Mouse (Mus musculus) kidney, embryonic 14.5 days (tissue): ENCODE data around the gene Atf7ip. TPM values are rescaled to one million over a fixed set of nuclear protein-coding genes. Genes with fewer than 3 reads are reported as not detected.
"Not testable (repeated sequence)": the region's sequence is repeated elsewhere in the genome, so short reads cannot be mapped to it uniquely, and the experiment has no call there.

ENCODE experiments used
- ATAC-seq: fragments of 200-750 bp; cut with Nextera tagmentation; 2 replicates; pipeline ENCODE4 v1.8.0; 2017; ENCODE audit warnings: moderate number of reproducible peaks, mild to moderate bottlenecking, moderate TSS enrichment, moderate library complexity; ENCODE audit not compliant: low FRiP score, low TSS enrichment
- H3K27ac ChIP-seq: fragments of 300-500 bp; sonication (generic); 2 replicates; pipeline ENCODE4 v1.5.1; 2014; ENCODE audit warnings: low read depth, mild to moderate bottlenecking, low read length, moderate library complexity, mixed read lengths
- H3K27me3 ChIP-seq: fragments of 300-500 bp; sonication (generic); 2 replicates; pipeline ENCODE4 v1.6.1; 2014; ENCODE audit warnings: mild to moderate bottlenecking, low read length; ENCODE audit not compliant: control insufficient read depth, insufficient read depth
- H3K36me3 ChIP-seq: fragments of 300-500 bp; sonication (generic); 2 replicates; pipeline ENCODE4 v1.6.1; 2014; ENCODE audit warnings: low read length, mixed read lengths; ENCODE audit not compliant: control insufficient read depth, insufficient read depth
- H3K4me1 ChIP-seq: fragments of 300-500 bp; sonication (generic); 2 replicates; pipeline ENCODE4 v1.6.1; 2014; ENCODE audit warnings: low read length, mixed read lengths; ENCODE audit not compliant: control insufficient read depth, insufficient read depth
- H3K4me2 ChIP-seq: fragments of 300-500 bp; sonication (generic); replicated peaks from 2 replicates; pipeline ENCODE4 v1.6.1; 2014; ENCODE audit warnings: low read depth, mild to moderate bottlenecking, low read length
- H3K4me3 ChIP-seq: fragments of 300-500 bp; sonication (generic); 2 replicates; pipeline ENCODE4 v1.5.1; 2014; ENCODE audit warnings: mild to moderate bottlenecking, low read length
- H3K9ac ChIP-seq: fragments of 300-500 bp; sonication (generic); 2 replicates; pipeline ENCODE4 v1.6.1; 2014; ENCODE audit warnings: low read depth, mild to moderate bottlenecking, low read length, moderate library complexity
- H3K9me3 ChIP-seq: fragments of 300-500 bp; sonication (generic); 2 replicates; pipeline ENCODE4 v1.6.1; 2016; ENCODE audit warnings: low read length; ENCODE audit not compliant: control insufficient read depth
- WGBS: fragments of 180-500 bp; shearing (Covaris S2); extraction: QIAGEN DNeasy Blood & Tissue Kit; methylation state at CpG from one replicate; pipeline ENCODE4 v1.1.7; 2014; 5-methylcytosine and 5-hydroxymethylcytosine counted together
- polyA plus RNA-seq: library from polyadenylated mRNA; unstranded; fragments of >200 nt; fragmentation: Nextera tagmentation; extraction: Ambion mirVana; gene quantifications from 2 replicates; pipeline ENCODE4 v1.2.1, GENCODE M21; 2014

Atf7ip gene
- 31.3 and 54.2 TPM in 2 replicates for polyA plus RNA-seq

- 89% methylated on average over 2 of the region's 3 CpGs for WGBS
Observed at GRCm38 (mm10) chr6:136505867-136506266, at the start of gene Atf7ip. Gene Atf7ip (plus strand): TSS chr6:136506167.

DNA sequence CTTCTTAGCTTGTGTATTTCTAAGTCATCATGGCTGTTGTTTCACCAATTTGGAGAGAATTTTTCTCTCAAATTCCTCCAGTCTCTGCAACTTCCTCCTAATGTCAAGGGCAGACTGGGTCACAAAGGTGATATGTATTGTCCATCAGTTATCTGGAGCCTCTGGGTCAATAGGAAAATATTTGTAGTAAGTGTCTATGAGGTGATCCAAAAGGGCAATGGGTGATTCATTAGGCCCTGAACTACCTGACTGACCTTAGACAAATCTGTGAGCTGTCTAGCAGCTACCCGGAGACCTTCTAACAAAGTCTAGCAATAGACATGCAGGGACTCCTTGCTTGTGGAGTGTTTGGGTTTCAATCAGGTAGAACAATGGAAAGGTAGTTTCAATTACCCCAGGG is 49.7 kb upstream of the Atf7ip start:
- WGBS: 82% methylated on average over 1 of the region's 1 CpGs
- H3K9me3 ChIP-seq: no peaks in the 10 kb centered on the region
- no peaks in the 10 kb centered on the region for H3K27me3 ChIP-seq
- H3K4me2 ChIP-seq: no peak overlapping the region
- no peak overlapping the region for H3K9ac ChIP-seq
- H3K4me1 ChIP-seq: no peaks in the 10 kb centered on the region
- no peak overlapping the region for H3K4me3 ChIP-seq
- H3K27ac ChIP-seq: no peak overlapping the region
- ATAC-seq: no peak
- no peaks in the 10 kb centered on the region for H3K36me3 ChIP-seq

More at GRCm38 (mm10) chr6:136505867-136506266, at the start of gene Atf7ip:
- not testable (repeated sequence) for H3K4me3 ChIP-seq, H3K36me3 ChIP-seq, H3K9ac ChIP-seq, H3K9me3 ChIP-seq, ATAC-seq, H3K4me1 ChIP-seq, H3K4me2 ChIP-seq, H3K27me3 ChIP-seq, H3K27ac ChIP-seq

DNA sequence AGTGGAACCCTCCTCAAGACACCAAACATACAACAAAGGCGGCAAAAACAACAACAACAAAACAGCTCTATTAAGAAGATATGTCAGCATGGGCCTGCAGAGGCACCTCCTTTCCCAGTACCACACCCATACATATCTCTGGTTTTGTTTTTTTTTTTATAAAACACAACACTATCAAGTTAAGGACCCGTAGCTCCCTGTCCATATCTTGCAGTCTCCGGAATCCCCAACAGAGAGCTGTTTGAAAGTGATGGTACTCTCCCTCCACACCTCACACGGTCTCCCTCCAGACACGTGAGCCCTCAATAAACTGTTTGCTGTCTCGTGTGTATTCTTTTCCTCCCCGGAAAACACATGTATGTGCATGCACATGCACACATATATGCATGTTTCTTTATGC is 46.8 kb upstream of the Atf7ip start:
- Histone ChIP-seq H3K9ac (no peak overlapping the region), H3K27me3 (no peaks in the 10 kb centered on the region), H3K36me3 (no peaks in the 10 kb centered on the region), H3K9me3 (no peaks in the 10 kb centered on the region), H3K27ac (no peak overlapping the region), H3K4me3 (no peak overlapping the region), H3K4me2 (no peak overlapping the region), H3K4me1 (0 out of 2 replicates have a peak, but pooled peaks cover under 1% of the 10 kb centered on the region)
- 86% methylated on average over 7 of the region's 7 CpGs for WGBS
- ATAC-seq: no peak

GRCm38 (mm10) chr6:136463491-136463890 is 42.5 kb upstream of the Atf7ip start:
- no peaks in the 10 kb centered on the region for H3K36me3 ChIP-seq
- H3K4me1 ChIP-seq: peaks cover 8% of the 10 kb centered on the region; the same call in 1 of the 2 replicates
- no peak overlapping the region for H3K27ac ChIP-seq
- no peak for ATAC-seq
- WGBS: 86% methylated on average over 9 of the region's 9 CpGs
- no peaks in the 10 kb centered on the region for H3K27me3 ChIP-seq
- no peak overlapping the region for H3K4me2 ChIP-seq
- H3K9me3 ChIP-seq: no peaks in the 10 kb centered on the region
- H3K9ac ChIP-seq: no peak overlapping the region
- H3K4me3 ChIP-seq: no peak overlapping the region

- Histone ChIP-seq H3K27me3 (no peaks in the 10 kb centered on the region), H3K4me1 (peaks cover 14% of the 10 kb centered on the region), H3K4me3 (no peak overlapping the region), H3K9ac (no peak overlapping the region), H3K9me3 (no peaks in the 10 kb centered on the region), H3K36me3 (no peaks in the 10 kb centered on the region), H3K4me2 (no peak overlapping the region), H3K27ac (peak overlapping the region; percentile 51; the same call in 1 of the 2 replicates)
- WGBS: 64% methylated on average over 12 of the region's 12 CpGs
- no peak for ATAC-seq
Observed at GRCm38 (mm10) chr6:136464121-136464621, 41.8 kb upstream of the Atf7ip start.

GRCm38 (mm10) chr6:136465021-136465420 is 40.9 kb upstream of the Atf7ip start:
- Histone ChIP-seq H3K9ac (no peak overlapping the region), H3K4me2 (no peak overlapping the region), H3K27me3 (no peaks in the 10 kb centered on the region), H3K4me3 (no peak overlapping the region), H3K4me1 (peaks cover 17% of the 10 kb centered on the region), H3K27ac (peak overlapping the region; percentile 51; the same call in 1 of the 2 replicates), H3K9me3 (peaks cover 5% of the 10 kb centered on the region), H3K36me3 (no peaks in the 10 kb centered on the region)
- WGBS: 69% methylated on average over 8 of the region's 8 CpGs
- ATAC-seq: no peak

DNA sequence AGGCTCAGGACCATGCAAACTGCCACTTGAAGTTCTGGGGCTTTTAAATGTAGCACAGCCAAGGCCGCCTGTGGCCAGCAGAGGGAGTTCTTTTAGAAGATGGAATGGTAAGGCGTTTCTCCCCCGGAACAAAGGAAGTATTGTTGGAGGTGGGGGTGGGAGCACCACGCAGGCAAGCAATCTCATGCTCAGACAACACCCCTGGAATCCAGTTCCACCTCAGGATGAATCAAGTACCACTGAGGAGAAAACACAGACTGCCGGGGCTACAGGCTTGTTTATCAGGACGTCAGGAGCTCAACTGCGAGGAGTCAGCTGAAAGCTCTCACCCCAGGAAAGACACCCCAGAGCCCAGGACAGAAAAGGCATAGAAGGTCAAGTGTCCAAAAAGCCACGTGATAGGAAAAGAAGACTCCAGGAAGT is 40.0 kb upstream of the Atf7ip start:
- Histone ChIP-seq H3K9me3 (peaks cover 9% of the 10 kb centered on the region), H3K9ac (no peak overlapping the region), H3K4me3 (no peak overlapping the region), H3K4me2 (no peak overlapping the region), H3K4me1 (peaks cover 26% of the 10 kb centered on the region), H3K36me3 (no peaks in the 10 kb centered on the region), H3K27me3 (no peaks in the 10 kb centered on the region), H3K27ac (peak overlapping the region; percentile 93; the same call in 1 of the 2 replicates)
- ATAC-seq: no peak
- WGBS: 34% methylated on average over 8 of the region's 8 CpGs

GRCm38 (mm10) chr6:136466956-136467750 is 38.8 kb upstream of the Atf7ip start:
- peak overlapping the region; percentile 93 for H3K27ac ChIP-seq
- H3K36me3 ChIP-seq: no peaks in the 10 kb centered on the region
- no peak overlapping the region for H3K4me3 ChIP-seq
- H3K4me2 ChIP-seq: no peak overlapping the region
- H3K9ac ChIP-seq: no peak overlapping the region
- no peak for ATAC-seq
- peaks cover 9% of the 10 kb centered on the region for H3K9me3 ChIP-seq
- no peaks in the 10 kb centered on the region for H3K27me3 ChIP-seq
- WGBS: 59% methylated on average over 14 of the region's 14 CpGs
- peaks cover 30% of the 10 kb centered on the region for H3K4me1 ChIP-seq

- H3K36me3 ChIP-seq: no peaks in the 10 kb centered on the region
- WGBS: 37% methylated on average over 5 of the region's 5 CpGs
- H3K4me2 ChIP-seq: no peak overlapping the region; the same call in 1 of the 2 replicates
- ATAC-seq: no peak
- H3K9me3 ChIP-seq: peaks cover 9% of the 10 kb centered on the region
- peak overlapping the region; percentile 93 for H3K27ac ChIP-seq
- H3K4me3 ChIP-seq: no peak overlapping the region
- H3K4me1 ChIP-seq: peaks cover 36% of the 10 kb centered on the region
- H3K9ac ChIP-seq: no peak overlapping the region
- H3K27me3 ChIP-seq: no peaks in the 10 kb centered on the region
Observed at GRCm38 (mm10) chr6:136467837-136468236, 38.1 kb upstream of the Atf7ip start.
